Comparison of ENCODE assay signal across 13 mouse cellular contexts in genomic region chr9:64612121-64612983, GRCm38 (mm10).
DNase-seq lines count a peak whose midpoint lies in the region; ATAC-seq lines count a peak whose summit lies in the region.
"Had no signal": no experiment of that assay in that cellular context is flagged by ENCODE, and none has a peak within 500 bp of the region (broad histone marks: within the 10 kb centered on the region; RNA-seq: fewer than 3 reads in every experiment).

No protein-coding gene starts in this region.

- H3K4me3 ChIP-seq in forebrain, embryonic 14.5 days (ENCODE audit: low read depth, low read length) = no peak overlapping the region
- H3K4me3 ChIP-seq in midbrain, embryonic 11.5 days (ENCODE audit: low read depth, low read length) = no peak overlapping the region
- H3K4me3 ChIP-seq: limb, embryonic 12.5 days had no signal

- ATAC-seq in forebrain, embryonic 14.5 days = peak; percentile 83
- no peak for ATAC-seq in midbrain, embryonic 11.5 days (ENCODE audit: low FRiP score)
- ATAC-seq in inflammation-experienced regulatory T-cells, adult 6 months = no peak

- peak overlapping the region; percentile 78 for H3K27ac ChIP-seq in forebrain, embryonic 14.5 days (ENCODE audit: low read depth, low read length)
- 0 out of 2 replicates have a peak overlapping the region, but pooled peaks have one; percentile 14 for H3K27ac ChIP-seq in midbrain, embryonic 11.5 days (ENCODE audit: low read depth, low read length)
- H3K27ac ChIP-seq: kidney, postnatal 0 days; limb, embryonic 12.5 days had no signal

- H3K9ac ChIP-seq in forebrain, embryonic 14.5 days (ENCODE audit: low read length) = 0 out of 2 replicates have a peak overlapping the region, but pooled peaks have one; percentile 13
- no peak overlapping the region for H3K9ac ChIP-seq in midbrain, embryonic 11.5 days (ENCODE audit: low read length)
- H3K9ac ChIP-seq: limb, embryonic 12.5 days had no signal

- no peaks in the 10 kb centered on the region for H3K9me3 ChIP-seq in forebrain, embryonic 14.5 days (replicated peaks; ENCODE audit: control insufficient read depth, low read length)
- no peaks in the 10 kb centered on the region for H3K9me3 ChIP-seq in midbrain, embryonic 11.5 days (ENCODE audit: control insufficient read depth, low read length)
- H3K9me3 ChIP-seq: limb, embryonic 12.5 days had no signal

- peaks cover 2% of the 10 kb centered on the region; the same call in 1 of the 2 replicates for H3K27me3 ChIP-seq in forebrain, embryonic 14.5 days (replicated peaks; ENCODE audit: control insufficient read depth, insufficient read depth, low read length)
- peaks cover 7% of the 10 kb centered on the region; the same call in 1 of the 2 replicates for H3K27me3 ChIP-seq in midbrain, embryonic 11.5 days (ENCODE audit: control insufficient read depth, insufficient read depth, low read length)
- H3K27me3 ChIP-seq: limb, embryonic 12.5 days had no signal

- peaks cover 35% of the 10 kb centered on the region for H3K4me1 ChIP-seq in forebrain, embryonic 14.5 days (ENCODE audit: control insufficient read depth, insufficient read depth, low read length)
- peaks cover 22% of the 10 kb centered on the region for H3K4me1 ChIP-seq in midbrain, embryonic 11.5 days (ENCODE audit: control insufficient read depth, insufficient read depth, low read length)

- peak; percentile 29 for DNase-seq in layer of hippocampus, adult 11-12 months (ENCODE audit: low spot score)
- DNase-seq in layer of hippocampus, postnatal 25 days (ENCODE audit: extremely low spot score in 1 of 2, low spot score in 1 of 2) = no peak
- peak; percentile 49 for DNase-seq in NIH3T3 (ENCODE audit: low read depth)
- DNase-seq in forebrain, embryonic 14.5 days (ENCODE audit: low spot score) = peak; percentile 87
- DNase-seq in midbrain, embryonic 11.5 days (ENCODE audit: low spot score, missing footprints) = peak; percentile 85
- no peak for DNase-seq in adrenal gland, adult 18-20 months (ENCODE audit: low spot score in 2 of 2)
- no peak for DNase-seq in gastrocnemius, postnatal 36 days
- DNase-seq: gastrocnemius, postnatal 25 days; heart, postnatal 36 days; lung, postnatal 14 days had no signal

- peak overlapping the region; percentile 37 for H3K4me2 ChIP-seq in forebrain, embryonic 14.5 days (ENCODE audit: low read length)
- H3K4me2 ChIP-seq in midbrain, embryonic 11.5 days = no peak overlapping the region
- H3K4me2 ChIP-seq: limb, embryonic 12.5 days had no signal

- no peaks in the 10 kb centered on the region for H3K36me3 ChIP-seq in forebrain, embryonic 14.5 days (ENCODE audit: control insufficient read depth, insufficient read depth, low read length)
- H3K36me3 ChIP-seq in midbrain, embryonic 11.5 days (ENCODE audit: control insufficient read depth, insufficient read depth, low read length) = no peaks in the 10 kb centered on the region
- H3K36me3 ChIP-seq: limb, embryonic 12.5 days had no signal

- intact Hi-C loops in gastrocnemius, postnatal 36 days (cut with DNase I) = no loop called here

- 4% methylated on average over 7 of the region's 7 CpGs for WGBS in forebrain, embryonic 14.5 days
- WGBS in midbrain, embryonic 11.5 days = 6% methylated on average over 7 of the region's 7 CpGs

Comparison
In these comparisons a context has a peak if more than half of its experiments do, and no peak if none do; other contexts are left out.
1. DNase-seq: peak in layer of hippocampus, adult 11-12 months (single experiment), NIH3T3 (single experiment), forebrain, embryonic 14.5 days (single experiment) and midbrain, embryonic 11.5 days (single experiment); none in layer of hippocampus, postnatal 25 days (0 of 2), adrenal gland, adult 18-20 months (0 of 2) and gastrocnemius, postnatal 36 days (0 of 2).